Mouse (Mus musculus) layer of hippocampus, postnatal 14 days (tissue): ENCODE measurements around the gene Clic5. TPM values are rescaled to one million over a fixed set of nuclear protein-coding genes. Genes with fewer than 3 reads are reported as not detected.
A peak's percentile ranks its signal among the peaks of the same experiment; 100 is the strongest.
"Not testable (repeated sequence)": the region's sequence is repeated elsewhere in the genome, so short reads cannot be mapped to it uniquely, and the experiment has no call there.

Experiments used
- DNase-seq, 2 experiments: peaks; one replicate each; pipeline ENCODE4 v3.0.0; 2021 to 2022; ENCODE audit warnings: low spot score in 2 of 2, mixed read lengths in 1 of 2
- long read RNA-seq, 2 experiments: library from polyadenylated mRNA; stranded (forward); transcript quantifications; one replicate each; pipeline ENCODE4 v2.0.0; 2021
- total RNA-seq, 2 experiments: library from RNA; stranded (reverse); gene quantifications; 2 replicates each; pipeline ENCODE4 v1.2.3; 2021

The Clic5 gene
- 1 to 10 TPM; 2.4 to 2.7 TPM for total RNA-seq
- long read RNA-seq, experiment 1, full-length matches to known transcripts, result 1 of 2 reads
- long read RNA-seq, experiment 1, partial matches to known transcripts, result 0 of 2 reads
- long read RNA-seq, experiment 1, other reads (novel, unspliced or antisense), result 1 of 2 reads
- long read RNA-seq, experiment 2, full-length matches to known transcripts, result 1 of 1 reads
- long read RNA-seq, experiment 2, partial matches to known transcripts, result 0 of 1 reads
- long read RNA-seq, experiment 2, other reads (novel, unspliced or antisense), result 0 of 1 reads

DNA sequence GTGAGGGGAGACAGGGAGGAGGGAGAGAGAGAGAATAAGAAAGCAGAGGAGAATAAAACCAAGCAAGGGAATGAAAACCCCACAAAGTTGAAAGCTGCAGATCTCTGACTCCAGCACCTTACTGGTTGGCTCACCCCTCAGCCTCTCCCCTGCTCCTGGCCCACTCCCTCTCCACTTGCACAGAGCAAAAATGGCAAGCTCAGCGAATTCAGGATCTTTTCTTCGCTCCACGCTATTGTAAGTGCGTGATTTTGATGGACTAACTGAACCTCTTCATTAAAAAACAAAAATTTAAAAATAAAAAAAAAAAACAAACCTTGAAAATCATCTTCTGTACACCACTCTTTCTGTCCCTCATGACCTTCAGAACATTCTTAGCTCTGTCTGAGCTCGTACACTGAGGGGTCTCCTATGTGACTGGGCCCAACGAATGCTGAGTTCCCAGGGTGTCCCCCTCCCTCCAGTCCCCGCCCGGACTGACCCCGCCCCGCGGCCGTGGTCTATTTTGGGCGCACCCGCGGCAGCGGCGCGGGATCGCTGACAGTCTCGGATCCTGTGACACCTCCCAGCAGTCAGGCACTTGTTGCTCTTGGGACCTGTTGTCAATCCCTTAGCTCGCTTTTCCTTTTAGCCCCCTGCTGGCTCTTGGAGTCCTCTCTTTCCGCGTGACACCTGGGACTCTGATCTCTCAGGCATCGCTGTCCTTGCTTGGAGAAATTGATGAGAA is at the start of gene Clic5:
Clic5 (plus strand) TSS at position 543 of the 727 bp plus-strand sequence.
- DNase-seq, result no peak

DNA sequence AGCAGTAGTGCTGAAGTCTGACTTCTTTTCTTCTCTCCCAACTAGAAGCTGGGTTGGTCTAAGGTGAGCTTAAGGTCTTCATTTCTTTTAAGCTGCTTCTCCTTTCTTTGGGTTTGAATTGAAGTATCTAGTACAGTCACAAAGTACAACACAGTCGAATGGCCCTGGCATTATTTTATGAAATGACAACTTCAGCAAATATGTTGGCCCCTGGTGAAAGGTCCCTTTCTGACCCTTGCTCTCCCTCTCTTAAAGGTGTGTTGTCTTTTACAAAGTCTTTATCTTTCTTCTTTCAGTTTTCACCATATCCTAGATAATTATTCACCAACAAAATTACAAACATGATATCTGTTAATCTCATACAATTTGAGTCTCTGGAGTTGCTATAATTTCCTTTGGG is 42.6 kb upstream of the Clic5 start:
- no peak for DNase-seq

DNA sequence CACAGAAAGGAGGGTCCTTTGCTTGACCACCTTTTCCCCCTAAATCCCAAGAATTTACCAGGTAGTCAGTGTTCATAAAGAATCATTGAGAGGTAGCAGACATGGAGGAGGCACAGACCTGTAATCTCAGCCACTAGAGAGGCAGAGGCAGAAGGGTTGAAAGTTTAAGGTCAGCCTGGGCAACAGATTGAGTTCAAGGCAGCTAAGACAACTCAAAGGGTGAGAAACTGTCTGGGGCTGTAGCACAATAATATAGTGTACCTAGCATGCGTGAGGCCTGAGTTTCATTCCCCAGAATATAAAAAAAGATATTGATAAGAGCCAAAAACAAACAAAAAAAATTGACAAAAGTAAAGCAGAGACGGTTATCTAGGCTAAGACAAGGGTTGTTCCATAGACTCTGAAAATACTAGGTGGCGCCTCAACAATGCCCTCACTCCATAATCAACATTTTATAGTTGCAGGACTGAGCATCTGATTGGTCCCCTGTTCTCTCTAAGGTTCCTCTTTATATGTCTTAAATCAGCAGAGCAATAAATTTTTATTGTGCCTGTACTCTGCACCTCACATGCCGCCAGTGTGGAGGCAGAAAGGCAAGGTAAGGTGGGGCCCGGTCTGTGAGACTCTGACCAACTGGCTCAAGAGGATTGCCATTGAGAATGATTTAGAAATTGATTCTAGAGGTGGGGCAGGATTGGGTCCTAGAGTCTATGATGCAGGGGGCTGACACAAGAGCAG is 40.1 kb upstream of the Clic5 start:
- no peak for DNase-seq

DNA sequence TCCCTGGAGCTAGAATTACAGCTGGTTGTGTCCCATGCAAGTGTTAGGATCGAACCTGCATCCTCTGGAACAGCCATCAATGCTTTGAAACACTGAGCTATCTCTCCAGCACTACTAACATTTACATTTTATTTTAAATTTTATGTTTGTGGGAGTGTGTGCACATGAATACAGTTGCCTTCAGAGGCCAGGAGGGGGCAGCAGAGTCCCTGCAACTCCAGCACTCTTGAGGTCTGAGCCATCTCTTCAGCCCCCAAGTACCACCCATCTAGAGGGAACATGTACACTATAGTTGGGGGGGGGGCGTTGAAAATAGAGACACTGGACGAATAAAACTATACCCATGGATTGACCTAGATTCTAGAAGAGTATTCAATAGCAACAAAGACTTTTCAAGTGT is 37.3 kb upstream of the Clic5 start:
- DNase-seq, result peak in 1 of 2 experiments; percentile 24

DNA sequence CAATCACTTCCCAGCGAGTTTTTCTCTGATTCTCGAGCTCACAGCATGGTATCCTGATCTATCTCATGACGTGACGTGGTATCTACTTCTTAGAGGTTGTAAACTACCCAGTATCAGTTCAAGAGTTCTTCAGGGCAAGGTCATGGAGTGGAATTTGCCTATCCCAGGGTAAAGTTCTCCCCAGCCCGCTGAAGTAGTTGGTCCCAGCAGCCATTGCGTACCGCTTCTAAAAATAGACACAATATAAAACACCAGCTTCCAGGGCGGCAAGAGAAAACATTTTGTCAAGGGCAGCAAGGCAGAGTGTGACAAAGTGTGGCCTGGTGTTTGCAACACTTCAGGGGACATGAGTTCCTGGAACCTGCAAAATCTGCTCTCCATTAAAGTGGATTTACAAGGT is 36.5 kb upstream of the Clic5 start:
- no peak for DNase-seq

DNA sequence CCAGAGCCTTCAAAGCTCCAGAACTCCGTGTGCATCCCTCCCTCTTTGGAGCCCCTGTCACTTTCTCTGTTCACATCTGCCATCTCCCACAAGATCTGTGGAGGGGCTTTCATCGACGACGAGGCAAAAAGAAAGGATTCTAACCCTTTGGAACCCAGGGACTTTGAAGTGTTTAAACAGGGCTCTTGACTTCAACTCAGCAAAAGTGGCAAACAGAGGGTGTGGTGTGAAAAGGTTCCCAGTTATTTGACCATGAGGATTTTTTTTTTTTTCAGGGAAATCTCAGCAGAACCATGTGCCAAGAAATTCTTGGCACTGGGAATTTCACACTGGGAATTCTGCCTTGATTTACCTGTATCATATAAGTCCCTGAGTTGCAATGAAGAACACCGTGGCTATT is 34.5 kb upstream of the Clic5 start:
- no peak for DNase-seq

DNA sequence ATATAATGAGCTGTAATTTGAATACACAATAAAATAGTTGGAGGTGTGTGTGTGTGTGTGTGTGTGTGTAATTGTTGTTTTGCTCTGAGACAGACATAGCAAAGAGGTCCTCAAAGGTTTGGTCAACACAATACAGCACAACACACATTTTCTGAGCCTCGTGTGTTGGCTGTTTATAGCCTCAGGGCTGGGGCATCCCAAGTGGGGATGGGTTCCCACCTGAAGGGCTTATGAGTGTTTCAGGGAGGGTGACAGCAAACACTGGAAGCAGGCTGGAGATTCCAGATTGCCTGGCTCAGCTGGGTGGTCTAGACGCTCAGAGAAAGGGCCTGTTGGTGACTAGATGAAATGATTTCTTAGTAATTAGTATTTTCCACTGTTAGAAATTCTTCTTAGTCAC is 33.2 kb upstream of the Clic5 start:
- DNase-seq, result no peak

DNA sequence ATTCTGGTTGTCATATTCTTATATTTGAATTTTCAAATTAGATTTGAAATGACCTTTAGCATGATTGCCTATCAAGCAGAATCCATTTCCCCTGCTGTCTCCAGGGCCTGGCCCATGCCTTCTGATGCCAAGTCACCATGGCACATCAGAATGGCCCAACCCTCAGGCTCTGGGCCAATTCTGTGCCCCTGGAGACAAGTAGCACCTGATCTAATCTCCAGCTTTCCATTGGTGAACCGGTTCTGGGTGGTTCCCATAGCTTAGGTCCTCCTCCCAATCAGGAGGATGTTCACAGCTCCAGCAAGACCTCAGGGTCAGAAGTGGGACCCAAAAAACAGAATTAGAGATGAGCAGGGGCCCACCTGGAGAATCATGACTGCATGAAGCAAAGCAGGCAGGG is 30.2 kb upstream of the Clic5 start:
- DNase-seq, result no peak

DNA sequence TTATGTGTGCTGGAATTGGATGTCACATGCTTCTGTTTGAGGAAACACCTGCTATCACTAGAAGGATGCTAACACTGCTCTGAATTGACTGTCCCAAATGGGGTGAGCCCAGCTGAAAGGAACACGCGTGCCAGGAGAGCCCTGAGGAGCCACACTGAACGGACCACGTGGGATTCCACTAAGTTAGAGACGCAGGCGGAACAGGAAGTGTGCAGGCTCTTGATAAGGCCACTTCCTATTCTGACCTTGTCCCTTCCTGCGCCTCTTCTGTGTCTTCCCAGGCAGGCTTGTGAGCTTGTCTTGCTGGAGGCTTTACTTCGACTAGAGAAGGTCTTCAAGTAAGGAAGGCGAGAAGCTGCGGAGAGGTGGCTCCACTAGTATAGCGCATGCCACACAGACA is 27.9 kb upstream of the Clic5 start:
- DNase-seq, result no peak

DNA sequence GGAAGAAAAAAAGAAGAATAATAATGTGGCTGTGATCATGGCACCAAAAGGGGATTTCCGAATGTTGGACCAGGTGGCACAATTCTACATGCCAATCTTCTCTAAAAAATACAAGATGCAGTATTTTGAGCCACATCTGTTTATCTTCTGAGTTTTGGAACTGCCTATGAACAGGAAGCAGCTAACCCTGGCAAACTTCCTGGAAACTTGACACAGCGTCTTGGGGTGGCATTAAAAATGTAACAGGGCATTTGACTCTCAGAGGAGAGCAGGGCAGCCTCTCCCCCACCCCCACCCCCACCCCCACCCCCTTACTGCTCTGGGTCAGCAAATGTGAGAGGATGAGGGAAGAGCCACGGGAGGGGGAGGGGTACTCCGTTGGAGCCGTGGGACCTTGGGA is 25.9 kb upstream of the Clic5 start:
- no peak for DNase-seq

DNA sequence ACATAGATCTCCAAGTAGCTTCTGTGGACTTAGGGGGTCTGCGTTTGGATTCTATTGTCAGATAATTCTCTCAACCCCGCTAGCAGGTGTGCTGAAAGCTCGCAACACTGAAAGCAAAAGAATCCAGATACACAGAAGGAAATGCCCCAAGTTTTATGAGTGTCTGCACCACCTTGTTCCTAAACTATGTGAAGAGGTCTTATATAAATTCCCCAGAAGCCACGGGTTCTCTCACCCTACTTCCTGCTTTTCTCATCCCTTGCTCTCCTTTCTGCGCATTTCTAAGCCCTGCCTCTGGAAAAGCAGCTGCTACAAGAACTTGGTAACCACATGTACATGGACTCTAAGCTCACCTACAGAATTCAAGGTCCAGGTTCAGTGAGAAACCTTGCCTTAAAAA is 25.4 kb upstream of the Clic5 start:
- DNase-seq, result no peak

DNA sequence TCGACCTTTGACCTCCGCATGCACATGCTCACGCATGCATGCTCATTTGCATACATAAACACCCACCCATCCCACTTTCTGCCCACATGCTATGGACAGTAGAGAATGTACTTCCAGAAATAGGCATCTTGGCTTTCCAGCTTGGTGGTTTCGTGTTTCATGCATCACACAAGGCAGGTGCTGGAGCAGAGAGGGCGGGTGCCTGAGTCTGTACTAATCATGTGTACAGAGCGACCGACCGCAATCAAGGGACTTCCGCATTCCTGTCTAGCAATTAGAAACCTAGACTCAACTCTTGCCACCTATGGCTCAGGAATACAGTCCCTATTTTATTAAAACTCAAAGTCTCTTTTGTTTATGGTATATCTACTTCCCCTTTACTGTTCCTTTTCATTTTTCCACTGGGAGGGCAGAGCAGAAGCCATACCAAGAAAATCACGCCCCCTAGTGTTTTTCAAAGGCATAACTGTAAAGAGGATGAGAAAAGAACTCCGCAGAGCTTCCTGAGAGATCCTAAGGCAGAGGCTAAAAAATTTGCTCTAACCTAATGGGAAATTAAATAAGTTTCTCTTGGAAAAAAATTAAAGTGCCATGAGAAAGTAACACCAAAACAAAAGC is 22.5 kb upstream of the Clic5 start:
- no peak for DNase-seq

DNA sequence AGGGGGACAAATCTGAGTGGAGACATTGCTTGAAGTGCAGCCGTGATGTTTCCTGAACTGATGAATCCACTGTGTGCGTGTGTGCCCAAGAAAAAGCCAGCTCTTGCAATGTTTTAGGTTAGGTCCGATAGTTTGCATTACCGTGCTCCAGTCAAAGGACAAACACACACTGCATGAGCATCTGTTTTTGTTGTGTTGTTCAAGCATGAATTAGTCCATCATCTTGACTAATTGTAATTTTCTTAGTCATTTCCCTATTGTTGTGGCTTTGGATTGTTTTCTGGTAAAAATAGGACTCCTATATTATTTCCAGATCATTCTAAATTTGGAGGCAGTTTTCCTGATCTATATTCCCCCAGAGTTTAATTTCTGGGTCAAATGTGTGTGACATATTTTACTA is 18.7 kb upstream of the Clic5 start:
- no peak for DNase-seq

DNA sequence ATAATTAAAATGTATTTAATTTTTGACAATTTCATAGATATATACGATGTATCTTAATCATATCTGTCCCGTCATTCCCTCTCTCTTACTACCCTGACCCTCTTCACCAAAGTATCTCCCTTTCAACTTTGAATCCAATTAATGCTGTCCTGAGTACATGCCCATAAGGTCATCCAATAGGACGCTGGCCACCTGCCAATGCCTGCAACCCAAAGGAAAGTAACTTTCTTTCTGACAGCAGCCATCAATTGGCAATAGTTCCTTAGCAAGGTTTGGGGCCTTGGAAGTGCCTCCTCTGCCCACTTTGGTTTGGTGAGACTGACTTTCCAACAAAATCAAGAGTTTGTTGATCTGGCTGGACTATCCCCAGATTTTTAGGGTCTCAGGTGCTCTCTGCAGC is 18.1 kb upstream of the Clic5 start:
- DNase-seq, result no peak

DNA sequence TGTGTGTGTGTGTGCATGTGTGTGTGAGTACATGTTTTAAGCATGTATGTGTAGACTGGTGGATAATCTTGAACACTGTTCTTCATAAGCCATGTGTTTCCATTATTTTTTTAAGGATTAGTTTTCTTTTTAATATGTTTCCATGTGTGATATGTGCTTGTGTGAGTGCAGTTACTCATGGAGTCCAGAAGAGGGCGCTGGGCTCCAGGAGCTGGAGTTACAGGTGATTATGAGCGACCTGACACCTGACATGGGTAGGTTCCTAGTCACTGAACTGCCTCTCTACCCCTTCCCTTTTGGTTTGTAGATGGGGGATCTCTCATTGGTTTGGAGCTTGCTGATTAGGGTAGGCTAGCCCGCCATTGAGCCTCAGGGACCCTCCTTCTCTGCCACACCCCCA is 16.5 kb upstream of the Clic5 start:
- DNase-seq, result no peak

DNA sequence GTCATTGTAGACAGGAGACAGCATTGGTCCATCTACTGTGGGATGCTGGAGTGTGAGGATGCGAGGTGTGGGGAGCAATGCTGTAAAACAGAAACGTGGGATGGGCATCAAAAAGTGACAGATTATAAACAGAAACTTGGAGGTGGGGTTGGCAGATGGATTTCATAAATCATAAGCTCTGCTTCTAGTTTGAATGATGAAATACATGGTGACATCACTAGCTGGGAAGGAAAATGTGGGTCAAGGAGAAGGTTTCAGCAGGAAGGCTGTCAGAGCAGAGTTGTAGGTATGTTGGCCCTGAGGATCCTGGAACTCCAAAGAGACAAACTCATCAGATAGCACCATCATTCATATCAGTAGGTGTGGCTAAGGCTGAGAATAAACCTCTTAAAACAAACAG is 15.0 kb upstream of the Clic5 start:
- DNase-seq, result no peak

DNA sequence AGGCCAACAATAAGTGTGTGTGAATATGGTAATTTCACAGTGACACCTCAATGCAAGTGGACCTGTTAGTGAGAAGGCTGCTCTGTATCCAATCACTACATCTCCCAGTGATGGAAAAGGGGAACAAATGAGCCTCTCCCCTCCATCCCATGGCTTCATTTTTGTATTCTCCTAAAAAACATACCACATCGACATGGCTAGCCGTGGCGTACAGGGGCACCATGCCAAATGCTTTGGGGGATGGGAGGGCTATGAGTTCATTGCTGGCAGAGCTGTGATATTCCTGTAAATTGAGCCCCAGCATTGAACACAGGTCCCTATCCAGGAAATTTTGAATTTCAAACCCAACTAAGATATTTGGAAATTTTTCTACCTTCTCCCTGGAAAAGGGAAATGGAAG is 11.1 kb upstream of the Clic5 start:
- DNase-seq, result no peak

DNA sequence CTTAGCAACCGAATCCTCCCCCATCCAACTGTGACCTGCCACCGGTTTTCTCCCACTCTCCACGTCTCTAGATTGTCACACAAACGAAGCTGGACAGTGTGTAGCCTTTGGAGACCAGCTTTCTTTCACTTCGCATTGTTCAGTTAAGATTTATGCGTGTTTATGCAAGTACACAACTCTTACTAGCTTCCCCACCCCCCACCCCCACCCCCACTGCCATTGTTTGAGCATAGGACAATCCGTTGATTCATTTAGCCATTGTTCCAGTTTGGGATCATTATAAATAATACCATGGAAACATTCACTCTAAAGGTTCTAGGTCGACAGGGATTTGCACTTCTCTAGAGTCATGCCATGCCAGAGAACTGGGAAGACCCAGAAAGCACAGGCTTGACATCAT is 7.0 kb upstream of the Clic5 start:
- DNase-seq, result no peak

DNA sequence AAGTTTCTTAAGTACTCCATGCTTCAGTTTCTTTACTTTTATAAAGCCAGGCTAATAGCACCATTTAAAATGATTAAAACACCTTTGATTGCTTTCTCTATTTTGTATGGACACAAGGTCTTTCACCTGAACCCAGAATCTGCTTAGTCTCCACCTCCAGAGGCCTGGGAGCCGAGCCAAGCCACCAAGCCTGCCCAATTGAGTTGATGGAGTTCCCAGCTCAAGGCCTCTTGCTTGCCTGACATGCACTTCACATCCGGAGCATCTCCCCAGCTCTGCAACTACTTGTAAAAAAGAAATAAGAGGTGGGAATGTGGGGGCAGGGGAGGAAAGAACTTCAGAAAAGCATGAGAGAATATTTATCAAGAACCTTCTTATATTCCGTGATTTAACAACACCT is 1.5 kb upstream of the Clic5 start:
- no peak for DNase-seq

DNA sequence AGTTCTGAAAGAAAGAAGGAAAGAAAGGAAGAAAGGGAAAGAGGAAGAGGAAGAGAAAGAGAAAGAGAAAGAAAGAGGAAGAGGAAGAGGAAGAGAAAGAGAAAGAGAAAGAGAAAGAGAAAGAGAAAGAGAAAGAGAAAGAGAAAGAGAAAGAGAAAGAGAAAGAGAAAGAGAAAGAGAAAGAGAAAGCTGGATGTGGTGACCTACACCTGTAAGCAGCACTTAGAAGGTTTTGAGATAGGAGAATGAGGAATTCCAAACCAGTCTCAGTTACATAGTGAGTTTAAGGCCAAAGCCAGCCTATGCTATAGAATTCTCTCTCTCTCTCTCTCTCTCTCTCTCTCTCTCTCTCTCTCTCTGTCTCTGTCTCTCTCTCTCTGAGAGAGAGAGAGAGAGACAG is 847 bp upstream of the Clic5 start:
- DNase-seq, result not testable (repeated sequence)

DNA sequence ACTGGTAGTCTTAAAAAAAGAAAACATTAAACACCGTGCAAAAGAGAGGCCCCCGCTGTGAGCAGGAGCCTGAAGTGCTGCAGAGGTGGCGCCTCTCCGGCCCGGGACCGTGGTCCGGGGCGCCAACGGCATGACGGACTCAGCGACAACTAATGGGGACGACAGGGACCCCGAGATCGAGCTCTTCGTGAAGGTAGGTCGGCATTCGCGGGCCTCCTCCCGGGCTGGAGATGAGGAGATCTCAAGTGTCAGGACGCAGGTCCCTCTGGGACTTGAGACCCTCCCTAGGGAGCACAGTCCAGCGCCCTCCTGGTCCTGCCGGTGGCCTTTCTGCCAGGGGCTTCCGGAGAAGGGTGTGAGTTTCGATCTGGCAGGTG is 373 bp downstream of the Clic5 start:
- DNase-seq, result no peak

DNA sequence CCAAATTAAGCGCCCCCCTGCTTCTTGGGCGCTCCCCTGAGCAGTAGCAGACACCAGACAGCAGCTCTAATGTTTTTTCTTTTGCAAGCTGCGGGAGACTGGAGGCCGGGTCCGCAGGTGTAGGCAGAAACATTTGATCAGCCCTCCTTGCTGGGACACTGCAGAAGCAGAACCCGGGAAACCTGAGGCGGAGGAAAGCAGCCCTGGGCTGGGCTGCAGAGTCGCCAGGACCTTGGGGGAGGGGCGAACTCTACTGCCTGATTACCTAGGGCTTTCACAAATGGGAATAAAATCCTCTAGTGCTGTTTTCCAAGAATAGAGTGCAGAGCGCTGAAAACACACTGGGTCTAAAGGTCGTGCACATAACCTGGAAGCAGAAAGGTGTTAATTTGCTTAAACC is 1.3 kb downstream of the Clic5 start:
- DNase-seq, result no peak
